Mouse (Mus musculus): Measurements from ENCODE around the gene Ccdc171. TPM values are rescaled to one million over a fixed set of nuclear protein-coding genes. Genes with fewer than 3 reads are reported as not detected.
A peak's percentile ranks its signal among the peaks of the same experiment; 100 is the strongest.
"Not testable (repeated sequence)": the region's sequence is repeated elsewhere in the genome, so short reads cannot be mapped to it uniquely, and the experiment has no call there.

The Ccdc171 gene
- polyA plus RNA-seq, 1 experiment from 2014 or later: 5.8 TPM

- H3K4me1 ChIP-seq: 0 out of 2 replicates have a peak, but pooled peaks cover 4% of the 10 kb centered on the region
- no peak for ATAC-seq (ENCODE audit: low FRiP score)
- H3K9ac ChIP-seq: no peak overlapping the region
- no peak overlapping the region for H3K4me2 ChIP-seq (replicated peaks)
- H3K36me3 ChIP-seq: no peaks in the 10 kb centered on the region
- H3K27ac ChIP-seq: no peak overlapping the region
- no peak overlapping the region for H3K4me3 ChIP-seq
- H3K27me3 ChIP-seq: no peaks in the 10 kb centered on the region
- H3K9me3 ChIP-seq (replicated peaks): no peaks in the 10 kb centered on the region
- 87% methylated on average over 4 of the region's 4 CpGs for WGBS
Observed at GRCm38 (mm10) chr4:83662301-83662700, 137.0 kb downstream of the Ccdc171 start.

GRCm38 (mm10) chr4:83669552-83669951 is 144.2 kb downstream of the Ccdc171 start:
- no peaks in the 10 kb centered on the region for H3K9me3 ChIP-seq (replicated peaks)
- H3K4me3 ChIP-seq: no peak overlapping the region
- H3K9ac ChIP-seq: no peak overlapping the region
- H3K4me1 ChIP-seq: no peaks in the 10 kb centered on the region
- no peak overlapping the region for H3K4me2 ChIP-seq (replicated peaks)
- 77% methylated on average over 2 of the region's 2 CpGs for WGBS
- no peaks in the 10 kb centered on the region for H3K36me3 ChIP-seq
- no peak for ATAC-seq (ENCODE audit: low FRiP score)
- no peak overlapping the region for H3K27ac ChIP-seq
- no peaks in the 10 kb centered on the region for H3K27me3 ChIP-seq

- H3K27me3 ChIP-seq; H3K9ac ChIP-seq; H3K36me3 ChIP-seq; H3K4me1 ChIP-seq; ATAC-seq (ENCODE audit: low FRiP score); H3K9me3 ChIP-seq (replicated peaks); H3K4me3 ChIP-seq; H3K4me2 ChIP-seq (replicated peaks); H3K27ac ChIP-seq: not testable (repeated sequence)
- 91% methylated on average over 4 of the region's 4 CpGs for WGBS
Observed at GRCm38 (mm10) chr4:83675308-83675707, 150.0 kb downstream of the Ccdc171 start.

- ATAC-seq (ENCODE audit: low FRiP score): no peak
- H3K27ac ChIP-seq: no peak overlapping the region
- 85% methylated on average over 4 of the region's 4 CpGs for WGBS
Observed at GRCm38 (mm10) chr4:83676444-83676843, 151.1 kb downstream of the Ccdc171 start.

DNA sequence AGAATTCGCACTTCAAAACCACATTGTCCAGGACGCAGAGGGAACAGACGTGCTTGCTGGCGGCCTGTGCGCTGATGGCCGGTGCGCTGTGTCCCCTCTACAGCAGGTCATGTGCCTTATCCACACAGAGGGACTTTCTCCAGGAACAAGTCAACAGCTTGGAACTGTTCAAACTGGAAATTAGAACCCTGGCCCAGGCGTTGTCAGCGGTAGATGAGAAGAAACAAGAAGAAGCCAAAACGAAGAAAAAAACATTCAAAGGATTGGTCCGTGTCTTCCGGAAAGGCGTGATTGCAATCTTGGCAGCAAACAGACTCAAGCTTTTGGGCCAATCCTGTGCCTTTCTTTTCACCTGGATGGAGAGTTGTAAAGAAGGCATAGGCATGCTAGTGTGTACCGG is 155.7 kb downstream of the Ccdc171 start:
- no peaks in the 10 kb centered on the region for H3K9me3 ChIP-seq (replicated peaks)
- 94% methylated on average over 14 of the region's 14 CpGs for WGBS
- H3K4me1 ChIP-seq: no peaks in the 10 kb centered on the region
- no peak for ATAC-seq (ENCODE audit: low FRiP score)
- no peak overlapping the region for H3K4me2 ChIP-seq (replicated peaks)
- no peaks in the 10 kb centered on the region for H3K36me3 ChIP-seq
- H3K27ac ChIP-seq: no peak overlapping the region
- no peaks in the 10 kb centered on the region for H3K27me3 ChIP-seq
- no peak overlapping the region for H3K4me3 ChIP-seq
- no peak overlapping the region for H3K9ac ChIP-seq

More at GRCm38 (mm10) chr4:83676444-83676843, 151.1 kb downstream of the Ccdc171 start:
- Histone ChIP-seq H3K4me3 (no peak overlapping the region), H3K9me3 (replicated peaks) (no peaks in the 10 kb centered on the region), H3K36me3 (no peaks in the 10 kb centered on the region), H3K9ac (no peak overlapping the region), H3K27me3 (no peaks in the 10 kb centered on the region), H3K4me1 (no peaks in the 10 kb centered on the region), H3K4me2 (replicated peaks) (no peak overlapping the region)

DNA sequence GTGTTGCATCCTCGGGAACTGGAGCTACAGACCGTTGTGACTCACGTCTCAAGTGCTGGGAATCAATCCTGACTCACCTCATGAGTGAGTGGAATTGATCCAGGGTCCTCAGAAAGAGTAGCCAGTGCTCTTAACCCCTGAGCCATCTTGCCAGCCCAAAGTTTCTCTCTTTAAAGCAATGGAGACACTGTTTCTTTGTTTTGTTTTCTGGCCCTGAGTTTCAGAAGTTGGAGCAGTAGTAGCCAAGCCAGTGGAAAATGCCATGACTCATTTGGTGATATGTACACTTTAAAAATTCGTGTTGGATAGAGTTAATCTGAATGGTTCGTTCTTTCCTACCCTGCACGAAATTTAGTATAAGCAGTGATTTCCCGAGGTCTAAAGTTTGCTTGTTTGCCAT is 157.5 kb downstream of the Ccdc171 start:
- no peaks in the 10 kb centered on the region for H3K27me3 ChIP-seq
- no peaks in the 10 kb centered on the region for H3K4me1 ChIP-seq
- no peak for ATAC-seq (ENCODE audit: low FRiP score)
- H3K9me3 ChIP-seq (replicated peaks): no peaks in the 10 kb centered on the region
- H3K4me3 ChIP-seq: no peak overlapping the region
- no peaks in the 10 kb centered on the region for H3K36me3 ChIP-seq
- H3K9ac ChIP-seq: no peak overlapping the region
- no peak overlapping the region for H3K27ac ChIP-seq
- H3K4me2 ChIP-seq (replicated peaks): no peak overlapping the region
- WGBS: 89% methylated on average over 7 of the region's 7 CpGs

- no peak for ATAC-seq (ENCODE audit: low FRiP score)
- 79% methylated on average over 3 of the region's 3 CpGs for WGBS
- no peak overlapping the region for H3K27ac ChIP-seq
- no peak overlapping the region for H3K9ac ChIP-seq
- no peak overlapping the region for H3K4me3 ChIP-seq
- no peak overlapping the region for H3K4me2 ChIP-seq (replicated peaks)
- no peaks in the 10 kb centered on the region for H3K36me3 ChIP-seq
- no peaks in the 10 kb centered on the region for H3K4me1 ChIP-seq
- no peaks in the 10 kb centered on the region for H3K27me3 ChIP-seq
- H3K9me3 ChIP-seq (replicated peaks): no peaks in the 10 kb centered on the region
Observed at GRCm38 (mm10) chr4:83700190-83700589, 174.8 kb downstream of the Ccdc171 start.

- no peak for ATAC-seq (ENCODE audit: low FRiP score)
- Histone ChIP-seq H3K4me2 (replicated peaks) (no peak overlapping the region), H3K9me3 (replicated peaks) (no peaks in the 10 kb centered on the region), H3K36me3 (no peaks in the 10 kb centered on the region), H3K4me3 (no peak overlapping the region), H3K4me1 (no peaks in the 10 kb centered on the region), H3K27ac (no peak overlapping the region), H3K9ac (no peak overlapping the region), H3K27me3 (no peaks in the 10 kb centered on the region)
- 85% methylated on average over 1 of the region's 1 CpGs for WGBS
Observed at GRCm38 (mm10) chr4:83716996-83717395, 191.7 kb downstream of the Ccdc171 start.

GRCm38 (mm10) chr4:83719816-83720215 is 194.5 kb downstream of the Ccdc171 start:
- Histone ChIP-seq H3K4me2 (replicated peaks) (no peak overlapping the region), H3K27me3 (no peaks in the 10 kb centered on the region), H3K4me3 (no peak overlapping the region), H3K4me1 (no peaks in the 10 kb centered on the region), H3K36me3 (no peaks in the 10 kb centered on the region), H3K9ac (no peak overlapping the region), H3K27ac (no peak overlapping the region), H3K9me3 (replicated peaks) (no peaks in the 10 kb centered on the region)
- 57% methylated on average over 11 of the region's 11 CpGs for WGBS
- ATAC-seq (ENCODE audit: low FRiP score): no peak

DNA sequence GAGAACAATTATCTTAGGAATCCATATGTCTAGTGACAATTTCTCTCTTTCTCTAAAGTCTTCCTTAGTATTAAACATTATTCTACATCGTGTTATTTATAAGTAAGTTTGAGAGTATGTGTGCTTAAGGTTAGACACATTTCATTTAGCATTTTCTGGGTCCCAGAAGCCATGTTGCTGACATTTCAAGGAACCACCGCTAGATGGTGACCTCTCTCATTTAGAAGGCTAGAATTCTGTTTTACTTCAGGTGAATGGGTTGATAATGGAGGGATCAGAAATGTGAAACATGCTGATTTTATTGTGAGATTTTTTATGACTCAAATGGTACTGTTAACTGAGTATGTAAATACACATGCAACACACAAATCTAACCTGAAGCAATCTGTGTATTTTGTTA is 199.8 kb downstream of the Ccdc171 start:
- Histone ChIP-seq H3K36me3 (no peaks in the 10 kb centered on the region), H3K4me1 (no peaks in the 10 kb centered on the region), H3K9ac (no peak overlapping the region), H3K4me3 (no peak overlapping the region), H3K4me2 (replicated peaks) (no peak overlapping the region), H3K27ac (no peak overlapping the region), H3K27me3 (no peaks in the 10 kb centered on the region), H3K9me3 (replicated peaks) (no peaks in the 10 kb centered on the region)
- 8% methylated on average over 2 of the region's 2 CpGs for WGBS
- no peak for ATAC-seq (ENCODE audit: low FRiP score)

DNA sequence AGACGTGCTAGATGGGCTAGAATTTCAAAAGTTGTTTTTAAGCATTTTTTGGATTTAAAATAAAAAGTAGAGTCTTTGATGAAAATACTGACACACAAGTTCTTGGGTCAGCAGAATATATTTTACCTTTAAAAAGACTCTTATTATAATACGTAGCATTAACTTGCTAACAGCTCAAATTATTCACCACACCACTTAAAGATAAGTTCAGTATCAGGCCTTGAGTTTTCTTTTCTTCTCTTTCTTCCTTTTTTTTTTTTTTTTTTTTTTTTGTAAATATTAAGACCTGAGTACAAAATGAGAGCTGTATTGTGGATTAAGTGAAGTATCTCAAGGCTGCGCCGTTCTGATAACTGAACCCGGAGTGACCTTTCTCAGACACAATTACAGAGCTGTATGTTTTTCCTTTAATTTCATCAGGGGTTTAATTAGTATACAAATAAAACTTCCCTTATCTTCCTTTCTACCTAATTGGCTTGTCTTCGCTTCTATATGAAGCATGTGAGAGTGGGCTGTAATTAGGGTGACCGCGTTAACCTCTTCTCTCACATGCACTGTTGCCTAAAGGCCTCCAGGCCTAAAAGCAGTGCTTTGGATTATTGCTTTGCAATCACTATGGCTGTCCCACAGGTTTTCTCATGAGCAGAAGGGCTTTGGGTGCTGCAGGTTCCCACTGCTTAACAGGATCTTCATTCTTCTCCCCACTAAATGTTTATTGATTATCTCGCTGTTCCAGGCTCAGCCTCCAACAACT is 214.0 kb downstream of the Ccdc171 start:
- Histone ChIP-seq H3K4me1 (peaks cover 4% of the 10 kb centered on the region; the same call in 1 of the 2 replicates), H3K9ac (no peak overlapping the region), H3K36me3 (no peaks in the 10 kb centered on the region), H3K27ac (no peak overlapping the region), H3K9me3 (replicated peaks) (no peaks in the 10 kb centered on the region), H3K4me3 (no peak overlapping the region), H3K27me3 (no peaks in the 10 kb centered on the region), H3K4me2 (replicated peaks) (no peak overlapping the region)
- no peak for ATAC-seq (ENCODE audit: low FRiP score)
- 82% methylated on average over 9 of the region's 9 CpGs for WGBS

DNA sequence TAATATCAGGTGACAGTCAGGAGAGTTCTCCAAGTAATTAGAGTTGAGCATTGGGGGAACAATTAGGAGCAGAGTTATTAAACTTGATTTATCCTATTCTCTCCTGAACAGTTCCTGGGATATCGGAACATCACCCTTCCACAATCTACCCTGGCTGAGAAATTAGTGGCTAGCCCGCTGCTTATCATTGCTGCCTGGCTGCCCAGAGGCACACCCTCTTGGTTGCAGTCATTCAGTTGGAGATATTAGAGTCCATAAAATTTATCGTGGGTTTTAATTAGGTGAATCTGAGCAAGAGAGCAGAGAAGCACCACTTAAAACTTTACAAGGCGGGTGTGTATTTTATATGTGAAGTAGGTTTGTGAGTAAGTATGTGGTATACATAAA is 214.5 kb downstream of the Ccdc171 start:
- Histone ChIP-seq H3K27ac (no peak overlapping the region), H3K36me3 (no peaks in the 10 kb centered on the region), H3K9me3 (replicated peaks) (no peaks in the 10 kb centered on the region), H3K27me3 (no peaks in the 10 kb centered on the region), H3K4me1 (peaks cover 4% of the 10 kb centered on the region; the same call in 1 of the 2 replicates), H3K9ac (no peak overlapping the region), H3K4me2 (replicated peaks) (no peak overlapping the region), H3K4me3 (no peak overlapping the region)
- WGBS: 90% methylated on average over 4 of the region's 4 CpGs
- no peak for ATAC-seq (ENCODE audit: low FRiP score)

DNA sequence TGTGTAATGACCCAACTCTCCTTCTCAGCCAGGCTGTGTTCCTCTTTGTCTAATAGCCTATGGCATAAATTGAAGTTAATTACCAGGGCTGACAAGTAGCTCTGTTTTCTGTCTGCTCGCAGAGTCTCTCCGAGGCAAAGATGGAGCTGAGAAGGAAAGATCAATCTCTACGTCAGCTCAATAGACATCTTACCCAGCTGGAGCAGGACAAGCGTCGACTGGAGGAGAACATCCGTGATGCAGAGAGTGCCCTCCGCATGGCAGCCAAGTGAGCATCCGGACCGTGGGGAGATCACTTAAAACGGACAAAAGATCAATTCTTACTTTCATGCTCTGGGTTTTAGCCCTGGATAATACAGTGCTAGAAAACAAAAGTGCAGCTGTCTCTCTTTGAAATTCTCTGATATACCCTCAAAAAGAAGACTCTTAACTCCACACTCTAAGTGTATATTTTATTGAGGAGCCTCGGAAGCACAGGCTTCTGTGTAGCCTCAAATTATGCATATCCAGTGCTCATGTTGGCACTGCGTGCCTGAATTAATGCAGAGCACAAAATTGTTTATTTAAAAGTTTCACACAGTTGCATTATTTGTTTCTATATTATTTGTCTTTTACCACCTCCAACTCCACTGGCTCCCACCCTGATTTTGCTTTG is 217.6 kb downstream of the Ccdc171 start:
- ATAC-seq (ENCODE audit: low FRiP score): peak; percentile 85
- Histone ChIP-seq H3K9ac (no peak overlapping the region), H3K27me3 (no peaks in the 10 kb centered on the region)

More for the DNA sequence above, 217.6 kb downstream of the Ccdc171 start:
- H3K4me2 ChIP-seq (replicated peaks): peak overlapping the region; percentile 25
- no peaks in the 10 kb centered on the region for H3K9me3 ChIP-seq (replicated peaks)
- H3K36me3 ChIP-seq: no peaks in the 10 kb centered on the region
- peaks cover 4% of the 10 kb centered on the region; the same call in 1 of the 2 replicates for H3K4me1 ChIP-seq
- H3K27ac ChIP-seq: 0 out of 2 replicates have a peak overlapping the region, but pooled peaks have one; percentile 7
- H3K4me3 ChIP-seq: 0 out of 2 replicates have a peak overlapping the region, but pooled peaks have one; percentile 1
- 44% methylated on average over 12 of the region's 12 CpGs for WGBS

Data from hindbrain, embryonic 12.5 days (tissue).